Mouse (Mus musculus) thymus, postnatal 10 days (tissue): Measurements from ENCODE around the gene Vmn2r110.

ENCODE experiments used
- DNase-seq, 2 experiments: peaks; one replicate each; pipeline ENCODE4 v3.0.0; 2021; ENCODE audit warnings: low spot score in 2 of 2

Gene Vmn2r110

DNA sequence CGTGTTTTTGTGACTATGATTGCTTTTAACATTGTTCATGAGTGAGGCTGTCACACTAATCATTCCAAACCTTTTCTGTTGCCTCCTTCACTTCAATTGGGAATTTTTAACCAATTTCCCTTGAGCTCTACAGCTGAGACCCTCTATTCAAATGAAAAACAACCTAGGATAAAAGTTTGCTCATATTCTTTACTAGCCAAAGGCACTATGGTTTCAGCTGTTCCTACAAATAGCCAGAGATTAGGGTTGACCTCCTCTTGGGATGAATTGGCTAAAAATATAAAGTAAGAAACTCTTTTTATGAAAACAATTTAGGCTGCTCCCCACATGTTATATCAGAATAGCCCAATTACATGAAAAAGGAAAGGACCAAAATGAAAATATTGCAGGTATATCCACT is at the start of gene Vmn2r110:
Gene Vmn2r110, minus strand, starts transcription at position 101 of the 400 bp plus-strand sequence.
- no peak for DNase-seq

DNA sequence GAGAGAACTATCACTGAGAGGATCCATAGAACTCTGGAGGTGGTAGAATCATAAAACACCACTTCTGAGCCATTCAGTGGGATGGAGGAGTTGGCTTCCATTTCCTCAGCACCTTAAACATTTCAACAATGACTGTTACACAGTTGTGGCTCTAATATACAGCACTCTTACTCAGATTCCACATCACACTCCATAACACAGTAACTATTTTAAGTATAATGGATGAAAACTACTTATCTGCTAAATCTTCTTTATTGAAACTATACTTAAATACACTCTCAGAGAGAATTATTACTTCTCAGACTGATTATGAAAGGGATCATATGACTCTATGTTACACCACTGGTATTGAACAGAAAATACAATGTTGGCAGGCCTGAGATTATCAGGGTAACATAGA is 28.6 kb upstream of the Vmn2r110 start, which contains the start of gene Fpr-rs3:
Gene Fpr-rs3, minus strand, starts transcription at position 101 of the 400 bp plus-strand sequence.
- no peak for DNase-seq

DNA sequence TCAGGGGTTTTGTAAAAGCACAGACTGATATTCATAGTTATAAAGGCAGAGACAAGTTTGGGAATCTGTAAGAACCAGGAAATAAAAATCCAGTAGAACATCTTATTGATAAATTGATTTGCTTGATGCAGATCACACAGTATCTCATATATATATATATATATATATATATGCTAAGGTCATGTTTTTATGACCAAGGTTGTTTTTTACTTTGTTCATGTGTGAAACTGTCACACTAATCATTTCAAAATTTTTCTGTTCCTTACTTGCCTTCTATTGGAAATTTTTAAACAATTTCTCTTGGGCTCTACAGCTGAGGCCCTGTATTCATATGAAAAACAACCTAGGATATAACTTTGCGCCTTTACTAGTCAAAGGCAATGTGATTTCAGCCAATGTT is 31.6 kb downstream of the Vmn2r110 start, which contains the start of gene Vmn2r109:
Gene Vmn2r109, minus strand, starts transcription at position 101 of the 400 bp plus-strand sequence.
- no peak for DNase-seq
